Mouse (Mus musculus) kidney, adult 2 months (tissue): ENCODE data around the gene Cacna2d4.

Experiments
- CTCF ChIP-seq: fragments of 200-500 bp; conservative IDR thresholded peaks from 2 replicates; pipeline ENCODE4 v1.5.1; 2011; ENCODE audit warnings: low read depth, mild to moderate bottlenecking, control low read depth, low read length, moderate library complexity, mixed read lengths; ENCODE audit not compliant: insufficient read depth, insufficient read length
- POLR2A ChIP-seq: fragments of 200-500 bp; IDR thresholded peaks from one replicate; pipeline ENCODE4 v1.6.1; 2011; ENCODE audit warnings: low read depth, low read length, control low read depth

GRCm38 (mm10) chr6:119373000-119373705, 136.8 kb downstream of the Cacna2d4 start:
- TF ChIP-seq CTCF: no peak
- no peak for TF ChIP-seq POLR2A
